ENCODE assay signal across 7 mouse cellular contexts in the genomic region with DNA sequence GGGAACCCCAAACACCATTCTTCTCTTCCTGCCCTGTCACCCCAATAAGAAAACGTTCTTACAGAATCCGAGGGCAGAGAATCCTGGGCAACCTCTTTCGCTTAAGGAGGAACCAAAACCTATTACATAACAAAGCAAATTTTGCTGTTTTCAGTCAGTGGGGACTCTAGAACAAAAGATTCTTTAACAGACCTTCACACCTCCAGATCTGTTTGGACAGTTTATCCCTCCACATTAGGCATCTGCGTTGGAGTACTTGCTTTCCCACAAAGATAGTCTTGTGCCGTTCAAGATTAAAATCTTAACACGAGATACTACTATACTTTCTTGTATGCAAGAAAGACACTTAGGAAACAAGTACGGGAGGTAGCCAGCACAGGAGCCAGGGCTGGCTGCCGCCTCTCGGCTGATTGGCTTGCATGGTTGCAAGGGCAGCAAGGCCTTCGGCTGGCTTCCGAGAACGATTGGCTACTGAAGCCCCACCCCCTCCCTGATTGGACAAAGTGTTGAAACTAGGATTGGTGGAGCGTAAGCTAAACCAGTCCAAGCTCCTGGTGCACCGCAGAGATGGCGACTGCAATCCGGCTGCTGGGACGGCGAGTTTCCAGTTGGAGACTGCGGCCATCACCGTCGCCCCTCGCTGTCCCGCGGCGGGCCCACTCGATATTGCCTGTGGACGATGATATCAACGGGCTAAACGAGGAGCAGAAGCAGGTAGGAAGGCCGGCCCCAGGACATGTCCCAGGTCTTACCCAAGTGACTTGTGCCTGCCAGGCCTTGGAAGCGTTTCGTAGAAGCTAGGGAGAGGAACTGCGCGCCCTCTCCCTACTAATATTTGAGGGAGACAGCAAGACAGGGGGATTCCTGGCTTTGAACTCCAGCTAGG. TPM values are rescaled to one million over a fixed set of nuclear protein-coding genes. Genes with fewer than 3 reads are reported as not detected.
DNase-seq lines count a peak whose midpoint lies in the region; ATAC-seq and TF ChIP-seq lines count a peak whose summit lies in the region.

A gene (plus strand): TSS at position 501 of the 886 bp plus-strand sequence.

- peak within 1 kb of the TSS; percentile 72 for H3K4me3 ChIP-seq in embryonic facial prominence, embryonic 13.5 days
- H3K4me3 ChIP-seq in kidney, adult 2 months (ENCODE audit: insufficient read depth, low read depth, low read length): peak within 1 kb of the TSS; percentile 80
- peak within 1 kb of the TSS; percentile 69 for H3K4me3 ChIP-seq in limb, embryonic 12.5 days (replicated peaks)
- peak within 1 kb of the TSS; percentile 83 for H3K4me3 ChIP-seq in midbrain, embryonic 15.5 days
- peak within 1 kb of the TSS; percentile 82 for H3K4me3 ChIP-seq in spleen, adult 2 months (ENCODE audit: extremely low read depth, insufficient read depth, insufficient read length)

- peaks cover 15% of the 10 kb centered on the region for H3K36me3 ChIP-seq in embryonic facial prominence, embryonic 13.5 days
- H3K36me3 ChIP-seq in kidney, adult 2 months (ENCODE audit: control insufficient read depth, insufficient read depth, low read length): no peaks in the 10 kb centered on the region
- H3K36me3 ChIP-seq in limb, embryonic 12.5 days: peaks cover 20% of the 10 kb centered on the region
- H3K36me3 ChIP-seq in midbrain, embryonic 15.5 days (replicated peaks): no peaks in the 10 kb centered on the region
- H3K36me3 ChIP-seq in spleen, adult 2 months (ENCODE audit: control insufficient read depth, insufficient read depth, low read length): no peaks in the 10 kb centered on the region

- peaks cover 22% of the 10 kb centered on the region for H3K4me1 ChIP-seq in embryonic facial prominence, embryonic 13.5 days
- peaks cover 17% of the 10 kb centered on the region; the same call in 1 of the 2 replicates for H3K4me1 ChIP-seq in kidney, adult 2 months (ENCODE audit: control insufficient read depth, insufficient read depth, low read length)
- H3K4me1 ChIP-seq in limb, embryonic 12.5 days (replicated peaks): peaks cover 6% of the 10 kb centered on the region; the same call in 1 of the 2 replicates
- H3K4me1 ChIP-seq in midbrain, embryonic 15.5 days: peaks cover 17% of the 10 kb centered on the region
- no peaks in the 10 kb centered on the region for H3K4me1 ChIP-seq in spleen, adult 2 months (ENCODE audit: control insufficient read depth, insufficient read depth, insufficient read length)

- H3K4me2 ChIP-seq in embryonic facial prominence, embryonic 13.5 days: peak within 1 kb of the TSS; percentile 76
- peak within 1 kb of the TSS; percentile 76 for H3K4me2 ChIP-seq in limb, embryonic 12.5 days
- peak within 1 kb of the TSS; percentile 85 for H3K4me2 ChIP-seq in midbrain, embryonic 15.5 days

- no peaks in the 10 kb centered on the region for H3K9me3 ChIP-seq in embryonic facial prominence, embryonic 13.5 days
- H3K9me3 ChIP-seq in limb, embryonic 12.5 days: no peaks in the 10 kb centered on the region
- no peaks in the 10 kb centered on the region for H3K9me3 ChIP-seq in midbrain, embryonic 15.5 days

- peak; percentile 95 to 96 for DNase-seq in adrenal gland, postnatal 36 days
- peak; percentile 95 to 97 for DNase-seq in heart, adult 18-20 months
- DNase-seq in kidney, adult 2 months: peak; percentile 97
- DNase-seq in spleen, adult 2 months (ENCODE audit: low read depth in 1 of 2, low spot score in 2 of 2): peak; percentile 81 to 87

- peak; percentile 96 for TF ChIP-seq POLR2A in kidney, adult 2 months (IDR thresholded peaks at IDR 0.05; ENCODE audit: low read depth, low read length)
- TF ChIP-seq POLR2A in spleen, adult 2 months (IDR thresholded peaks at IDR 0.05; ENCODE audit: low read depth, low read length): peak; percentile 65

- H3K9ac ChIP-seq in embryonic facial prominence, embryonic 13.5 days: peak within 1 kb of the TSS; percentile 85
- peak within 1 kb of the TSS; percentile 77 for H3K9ac ChIP-seq in limb, embryonic 12.5 days (replicated peaks)
- peak within 1 kb of the TSS; percentile 68 for H3K9ac ChIP-seq in midbrain, embryonic 15.5 days

- peak; percentile 97 for ATAC-seq in embryonic facial prominence, embryonic 13.5 days (ENCODE audit: insufficient number of reproducible peaks, insufficient read depth, low FRiP score, low TSS enrichment, low read depth)
- ATAC-seq in limb, embryonic 12.5 days (ENCODE audit: insufficient number of reproducible peaks, insufficient read depth, low FRiP score, low TSS enrichment, low read depth): peak; percentile 99
- peak; percentile 100 for ATAC-seq in midbrain, embryonic 15.5 days (replicated peaks)

- H3K27ac ChIP-seq in embryonic facial prominence, embryonic 13.5 days: peak within 1 kb of the TSS; percentile 77; the same call in 1 of the 2 replicates
- peak within 1 kb of the TSS; percentile 90 for H3K27ac ChIP-seq in kidney, adult 2 months (ENCODE audit: insufficient read depth, low read depth, low read length)
- peak within 1 kb of the TSS; percentile 76 for H3K27ac ChIP-seq in limb, embryonic 12.5 days
- H3K27ac ChIP-seq in midbrain, embryonic 15.5 days: peak within 1 kb of the TSS; percentile 77
- peak within 1 kb of the TSS; percentile 72 for H3K27ac ChIP-seq in spleen, adult 2 months (ENCODE audit: insufficient read depth, low read length)

- H3K27me3 ChIP-seq in embryonic facial prominence, embryonic 13.5 days: no peaks in the 10 kb centered on the region
- H3K27me3 ChIP-seq in kidney, adult 2 months (replicated peaks; ENCODE audit: control insufficient read depth, insufficient read depth, low read length): no peaks in the 10 kb centered on the region
- no peaks in the 10 kb centered on the region for H3K27me3 ChIP-seq in limb, embryonic 12.5 days
- H3K27me3 ChIP-seq in midbrain, embryonic 15.5 days (replicated peaks): no peaks in the 10 kb centered on the region
- no peaks in the 10 kb centered on the region for H3K27me3 ChIP-seq in spleen, adult 2 months (ENCODE audit: control insufficient read depth, insufficient read depth, low read length)

- WGBS in embryonic facial prominence, embryonic 13.5 days: under 1% methylated on average over 34 of the region's 34 CpGs
- WGBS in kidney, adult 2 months: 1% methylated on average over 34 of the region's 34 CpGs
- under 1% methylated on average over 34 of the region's 34 CpGs for WGBS in limb, embryonic 12.5 days
- under 1% methylated on average over 34 of the region's 34 CpGs for WGBS in midbrain, embryonic 15.5 days
- WGBS in spleen, adult 2 months: 1% methylated on average over 34 of the region's 34 CpGs

- TF ChIP-seq CTCF in kidney, adult 2 months (conservative IDR thresholded peaks at IDR 0.05; ENCODE audit: insufficient read depth, insufficient read length, low read depth, low read length): no peak
- no peak for TF ChIP-seq CTCF in spleen, adult 2 months (IDR thresholded peaks at IDR 0.05; ENCODE audit: extremely low read depth, insufficient read depth, insufficient read length, insufficient replicate concordance)

RNA-seq across cellular contexts. Expression of the gene that starts here (rescaled TPM):
- 100 to 1,000 TPM; 171 to 443 TPM for total RNA-seq in adrenal gland, postnatal 36 days (2021)
- polyA plus RNA-seq in embryonic facial prominence, embryonic 13.5 days (2015; fragmentation: Nextera tagmentation; extraction: Ambion mirVana): 84.8 and 86.6 TPM in 2 replicates
- total RNA-seq in heart, adult 18-20 months (2021): 100 to 1,000 TPM; 410 to 473 TPM
- 215 and 219 TPM in 2 replicates for polyA plus RNA-seq in kidney, adult 2 months (2012; rRNA removed)
- polyA plus RNA-seq in limb, embryonic 12.5 days (2016; fragmentation: Nextera tagmentation; extraction: Ambion mirVana): 90.9 and 97.7 TPM in 2 replicates
- polyA plus RNA-seq in midbrain, embryonic 15.5 days (2015; fragmentation: Nextera tagmentation; extraction: Ambion mirVana): 43.0 and 50.4 TPM in 2 replicates
- polyA plus RNA-seq in spleen, adult 2 months (2012; rRNA removed): 31.1 and 36.7 TPM in 2 replicates

Comparison
In these comparisons a context has a peak if more than half of its experiments do, and no peak if none do; other contexts are left out.
1. Peak in every context shown above with its lines: DNase-seq, ATAC-seq, H3K4me3 ChIP-seq and H3K27ac ChIP-seq.